Mouse (Mus musculus): ENCODE data around the gene Nup210.

DNA sequence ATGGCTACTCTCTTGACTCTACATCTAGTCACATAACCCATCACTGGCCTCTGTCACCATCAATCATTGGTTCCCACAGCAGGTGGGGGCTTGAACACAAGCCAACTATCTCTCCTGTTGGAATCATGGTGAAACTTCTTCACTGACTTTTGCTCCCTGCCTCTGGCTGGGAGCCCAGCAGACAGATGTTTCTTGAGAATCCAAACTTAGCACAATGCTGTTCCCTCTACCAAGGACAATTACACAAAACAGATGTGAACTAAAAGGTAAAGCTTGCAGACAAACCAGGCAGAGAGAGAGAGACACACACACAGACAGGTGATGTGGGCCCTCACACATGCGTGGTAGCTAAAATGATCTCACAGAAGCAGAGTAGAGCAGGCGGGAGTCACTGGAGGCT lies 58.6 kb downstream of the Nup210 start:
- TF ChIP-seq POLR2A (IDR thresholded peaks at IDR 0.05; ENCODE audit: low read depth, low read length) (no peak), CTCF (IDR thresholded peaks at IDR 0.05; ENCODE audit: extremely low read depth, insufficient read depth, insufficient read length, insufficient replicate concordance) (no peak)
